Mouse (Mus musculus) kidney, adult 2 months (tissue): ENCODE measurements around the gene Dync1li2.

Experiments used
- CTCF ChIP-seq: fragments of 200-500 bp; conservative IDR thresholded peaks from 2 replicates; pipeline ENCODE4 v1.5.1; 2011; ENCODE audit warnings: low read depth, mild to moderate bottlenecking, control low read depth, low read length, moderate library complexity, mixed read lengths; ENCODE audit not compliant: insufficient read depth, insufficient read length
- POLR2A ChIP-seq: fragments of 200-500 bp; IDR thresholded peaks from one replicate; pipeline ENCODE4 v1.6.1; 2011; ENCODE audit warnings: low read depth, low read length, control low read depth

GRCm38 (mm10) chr8:104383977-104384376, 58.9 kb downstream of the Dync1li2 start:
- TF ChIP-seq CTCF (no peak), POLR2A (peak; percentile 17)
